Mouse (Mus musculus): ENCODE measurements at regions not wholly inside any gene's neighbourhood (a gene's known extent, or its start where the extent isn't known, plus 50 kb on each side); places are given as distances from the start of the nearest gene placed in this dataset.

DNA sequence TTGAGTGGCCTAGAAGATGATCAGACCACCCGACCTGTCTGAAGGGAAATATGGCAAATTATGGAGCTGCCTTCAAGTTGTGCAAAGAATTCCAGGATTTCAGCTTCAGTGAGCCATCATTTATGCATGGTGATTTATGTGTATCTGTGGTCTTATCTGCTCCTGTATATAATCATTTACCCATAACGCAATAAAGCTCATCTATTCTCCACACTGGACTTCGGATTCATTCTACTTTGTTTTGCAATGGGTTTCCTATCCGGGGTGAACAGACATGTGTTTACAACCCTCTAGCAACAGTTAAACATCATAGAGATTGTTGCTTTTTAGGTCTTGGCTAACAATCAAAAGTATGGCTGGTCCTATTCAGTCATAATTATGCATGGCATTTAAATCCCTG, 145.1 kb downstream of the Pcdh10 start:
- no peak for DNase-seq

DNA sequence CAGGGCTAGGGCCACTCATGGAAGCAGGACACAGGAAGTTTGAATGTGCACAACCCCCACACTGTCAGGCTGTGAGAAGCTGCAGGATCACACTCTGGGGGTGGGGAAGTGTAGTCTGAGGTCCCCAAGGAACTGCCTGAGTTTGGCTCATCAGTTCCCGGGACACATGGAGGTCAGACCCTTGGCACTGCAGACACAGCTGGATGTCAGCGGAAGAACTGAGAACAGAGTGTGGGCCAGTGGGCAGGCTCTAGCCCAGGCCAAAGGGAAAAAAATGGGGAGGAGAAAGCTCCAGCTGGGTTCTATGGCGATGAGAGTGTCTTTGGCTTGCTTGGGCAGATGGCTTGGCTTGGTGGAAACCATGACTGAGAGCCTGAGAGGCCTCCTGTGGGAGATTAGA, 168.9 kb downstream of the Pcdh10 start:
- no peak for DNase-seq

DNA sequence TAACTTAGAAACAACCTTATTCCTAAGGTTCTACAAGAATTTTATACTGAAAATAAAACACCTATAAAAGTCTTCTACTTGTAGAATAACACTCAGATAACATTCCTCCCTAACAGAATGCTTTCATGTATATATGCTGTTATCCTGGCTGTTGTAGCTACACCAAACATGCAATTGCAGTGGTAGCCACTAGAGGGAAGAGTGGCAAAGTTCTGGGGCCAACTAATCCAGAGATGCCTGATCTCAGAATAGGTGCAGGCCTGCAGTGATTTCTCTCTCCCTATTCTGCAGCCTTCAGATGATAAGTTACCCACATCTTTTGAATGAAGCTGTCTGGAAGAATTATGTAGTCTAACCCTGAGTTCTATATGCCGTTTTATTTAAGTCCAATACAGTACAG, 177.5 kb downstream of the Pcdh10 start:
- DNase-seq, result peak; percentile 57

DNA sequence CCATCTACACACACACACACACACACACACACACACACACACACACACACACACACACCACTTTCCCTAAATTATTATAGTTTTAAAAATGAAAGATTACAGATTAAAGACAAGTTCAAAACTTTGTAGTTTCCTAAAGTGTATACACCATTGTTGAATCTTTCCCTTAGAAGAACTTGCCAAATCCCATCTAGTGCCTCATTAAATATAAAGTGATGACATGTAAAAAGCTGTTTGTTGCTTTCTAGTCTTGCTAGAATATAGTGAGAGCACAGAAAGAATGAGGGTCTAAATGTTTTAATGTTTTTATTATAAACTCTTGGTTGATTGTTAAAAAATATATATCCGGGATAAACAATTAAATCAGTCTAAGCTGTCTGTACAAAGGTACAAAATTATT, 194.8 kb downstream of the Pcdh10 start:
- no peak for DNase-seq

DNA sequence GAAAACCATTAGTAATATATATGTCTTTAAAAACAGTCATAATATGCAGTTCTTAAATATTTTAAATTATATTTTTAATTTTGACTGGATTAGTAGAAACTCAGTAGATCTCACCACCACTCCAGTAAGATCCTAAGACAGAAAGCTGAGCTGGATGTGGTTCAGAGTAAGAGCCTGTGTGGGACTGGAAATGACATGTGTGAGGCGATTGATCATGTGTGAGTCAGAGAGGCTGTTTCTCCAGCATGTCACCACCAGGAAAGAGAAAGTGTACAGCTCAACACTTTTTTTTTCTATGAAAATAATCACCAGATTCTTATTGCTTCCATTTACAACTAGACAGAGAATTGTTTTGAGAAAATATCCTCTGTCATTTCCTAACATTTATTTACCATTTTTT, 198.8 kb downstream of the Pcdh10 start:
- no peak for DNase-seq

DNA sequence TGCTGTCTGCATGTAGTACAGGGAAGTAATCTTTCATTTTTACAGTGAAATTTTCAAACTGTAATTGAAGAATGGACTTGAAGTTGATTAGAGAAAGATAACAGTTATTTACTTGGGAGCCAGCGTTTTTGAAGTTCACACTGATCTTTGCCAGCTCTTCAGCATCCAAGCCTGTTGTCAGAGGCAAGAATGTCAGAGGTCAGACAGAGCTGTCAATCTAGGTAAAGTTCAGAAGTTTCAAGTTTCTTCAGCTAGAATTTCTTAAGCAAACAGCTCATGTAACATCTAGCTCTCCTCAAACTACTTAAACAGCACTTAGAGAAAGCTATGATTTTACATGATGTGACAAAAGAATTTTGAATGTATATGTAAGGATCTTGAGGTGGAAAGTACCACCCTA, 215.4 kb downstream of the Pcdh10 start:
- no peak for DNase-seq

DNA sequence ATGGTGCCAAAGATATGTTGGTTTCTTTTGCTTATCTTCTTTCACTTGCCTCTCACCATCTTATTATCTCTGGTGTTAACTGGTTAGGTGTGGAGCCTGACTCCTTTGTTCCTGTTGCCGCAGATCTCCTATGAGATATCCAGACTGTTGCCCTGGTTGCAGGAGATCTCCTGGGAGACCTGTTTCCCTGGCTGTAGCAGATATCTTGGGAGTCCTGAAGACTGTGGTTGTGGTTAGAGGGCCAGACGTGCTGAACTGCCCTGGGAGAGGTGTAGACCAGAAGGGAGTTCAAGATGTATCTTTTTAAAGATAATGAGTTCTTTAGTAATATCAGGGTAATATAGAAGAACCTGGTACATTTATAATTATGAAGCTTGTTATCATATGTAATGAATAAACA, 224.1 kb downstream of the Pcdh10 start:
- DNase-seq, result no peak

DNA sequence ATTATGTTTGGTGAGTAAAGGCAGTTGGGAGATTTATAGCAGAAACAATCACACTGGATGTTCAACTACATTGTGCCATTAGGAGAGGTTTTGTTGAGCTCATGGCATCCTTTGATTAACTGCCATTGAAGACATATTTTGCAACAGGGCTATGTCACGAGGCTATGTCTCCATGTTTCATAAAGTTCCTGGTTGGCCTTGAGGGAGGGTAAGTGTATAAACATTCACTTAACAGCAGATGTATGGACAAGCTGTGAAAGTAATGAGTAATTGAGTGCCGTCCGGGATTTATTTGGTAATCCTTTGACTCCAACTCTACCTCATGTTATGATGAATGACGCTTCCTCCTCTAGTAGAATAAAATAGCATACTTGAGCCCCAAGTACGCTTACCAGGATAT, 225.0 kb downstream of the Pcdh10 start:
- DNase-seq, result no peak

DNA sequence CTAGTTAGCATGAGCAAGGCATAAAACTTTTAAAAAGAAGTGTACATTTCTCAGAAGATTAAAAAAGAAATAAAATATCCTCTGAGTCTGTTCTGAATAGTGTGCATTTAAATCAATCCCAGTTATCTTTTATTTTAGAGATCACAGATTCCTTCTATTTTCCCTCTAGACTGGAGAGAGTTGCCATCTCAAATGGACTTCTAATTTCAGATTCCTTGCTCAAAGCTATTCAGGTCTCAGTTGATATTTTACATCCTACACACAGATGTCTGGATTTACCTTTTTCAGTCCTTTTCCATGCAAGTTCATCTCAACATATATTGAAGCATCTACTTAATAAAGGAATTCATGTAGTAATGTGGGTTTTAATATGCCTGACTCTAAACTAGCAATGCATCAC, 242.5 kb downstream of the Pcdh10 start:
- DNase-seq, result no peak

DNA sequence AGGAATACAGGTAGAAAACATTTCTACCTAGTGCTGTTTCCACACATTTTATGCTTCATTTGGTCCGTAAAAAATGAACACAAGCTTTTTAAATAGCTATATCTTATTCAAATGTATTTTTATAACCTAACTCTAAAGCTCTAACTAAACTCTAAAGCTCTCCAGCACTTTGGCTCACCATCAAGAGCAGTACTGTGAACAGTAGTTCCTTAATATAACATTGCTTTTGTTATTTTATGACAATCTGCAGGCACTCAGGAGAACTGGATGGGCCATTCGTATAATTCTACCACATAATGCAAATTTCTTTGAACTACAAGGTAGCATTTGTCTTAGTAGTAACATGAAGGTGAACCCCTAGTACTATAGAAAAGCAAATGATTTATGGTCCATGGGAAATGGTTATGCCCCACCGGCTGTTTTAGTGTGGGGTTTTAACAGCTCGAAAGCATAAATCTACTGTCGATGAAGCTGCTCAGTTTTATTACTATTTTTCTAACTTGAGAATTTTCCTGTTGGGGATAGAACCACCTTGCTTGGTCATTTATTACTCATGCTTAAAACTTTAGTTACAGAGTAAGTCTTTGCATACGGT, 267.8 kb downstream of the Pcdh10 start:
- DNase-seq, result no peak

DNA sequence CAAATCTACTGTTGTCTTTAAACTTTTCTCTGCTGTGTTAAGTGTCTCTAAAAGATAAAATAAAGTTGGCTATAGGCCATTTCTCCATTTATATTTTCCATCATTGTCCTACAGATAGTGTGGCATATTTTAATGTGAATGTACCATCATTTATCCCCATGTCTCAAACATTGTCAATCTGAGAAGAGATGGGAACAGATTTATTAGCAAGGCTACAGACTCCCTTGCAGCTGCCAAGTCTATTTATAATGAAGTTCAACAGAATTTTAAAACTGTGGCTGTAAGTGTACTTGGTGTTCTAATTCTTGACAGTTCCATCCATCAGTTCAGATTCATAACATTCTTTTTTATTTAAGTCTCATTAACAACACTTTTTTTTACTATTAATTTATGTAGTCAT, 271.2 kb downstream of the Pcdh10 start:
- DNase-seq, result no peak

DNA sequence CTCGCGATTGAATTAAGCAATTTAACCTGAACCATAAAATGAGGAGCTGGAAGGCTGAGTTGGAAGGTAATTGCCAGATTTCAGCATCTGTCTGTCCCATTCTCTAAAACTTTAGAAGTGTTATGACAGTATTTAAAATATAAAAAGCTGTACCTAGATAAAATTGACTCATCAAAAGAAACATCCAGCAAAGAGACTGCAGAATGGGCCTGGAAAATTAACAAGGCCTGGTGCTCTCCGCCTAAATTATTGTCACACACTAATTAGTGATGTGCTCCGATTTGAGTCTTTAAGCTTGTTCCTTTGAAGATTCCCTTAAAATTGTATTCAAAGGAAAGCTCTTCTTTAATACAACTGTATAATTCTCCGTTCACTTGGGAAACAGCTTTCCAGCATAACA, 278.8 kb downstream of the Pcdh10 start:
- no peak for DNase-seq

DNA sequence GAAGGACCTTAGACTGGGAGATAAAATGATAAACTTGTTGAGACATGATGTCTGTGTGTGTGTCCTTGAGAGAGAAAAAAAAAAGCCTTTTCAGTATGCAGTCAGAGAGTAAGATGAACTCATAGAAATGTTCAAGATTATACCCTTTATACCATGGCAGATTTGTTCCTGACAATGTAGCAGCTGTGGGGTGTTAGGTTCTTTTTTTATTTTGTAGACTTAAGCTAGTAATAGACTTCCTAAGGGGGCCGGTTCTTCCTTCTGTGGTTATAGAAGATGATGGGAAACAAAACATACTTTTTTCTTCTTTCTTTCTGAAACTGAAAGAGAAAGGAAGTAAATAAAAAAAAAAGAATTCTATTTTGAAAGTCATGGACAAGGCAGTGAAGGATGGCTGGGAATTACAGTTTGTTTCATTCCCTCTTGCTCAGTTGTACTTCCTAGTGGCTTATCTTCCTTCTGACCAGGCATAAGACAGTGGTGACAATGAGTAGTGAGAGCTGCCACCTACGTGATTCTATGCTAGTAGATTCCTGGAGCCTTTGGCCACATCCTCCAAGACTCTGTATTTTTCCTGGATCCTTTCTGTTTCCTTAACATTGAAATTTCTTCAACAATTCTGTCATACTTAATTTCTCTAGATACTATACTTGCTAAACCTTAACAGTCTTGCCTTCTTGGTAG, 280.0 kb downstream of the Pcdh10 start:
- no peak for DNase-seq

DNA sequence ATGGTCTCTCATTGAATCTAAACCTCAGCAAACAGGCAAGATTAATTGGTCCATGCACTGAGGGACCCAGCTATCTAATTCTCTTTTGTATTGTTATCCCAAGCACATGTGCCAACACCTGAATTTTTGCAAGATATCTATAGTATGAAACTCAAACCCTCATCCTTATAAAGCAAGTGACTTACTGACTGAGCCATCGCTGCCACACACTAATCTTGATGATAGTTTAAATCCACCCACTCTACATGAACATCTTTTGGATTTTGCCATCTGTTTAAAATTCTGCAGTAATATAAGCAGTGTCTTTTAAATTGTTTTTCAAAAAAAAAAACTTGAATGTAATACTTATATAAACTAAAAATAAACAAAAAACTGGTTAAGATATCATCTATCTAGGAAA, 280.9 kb downstream of the Pcdh10 start:
- DNase-seq, result no peak

DNA sequence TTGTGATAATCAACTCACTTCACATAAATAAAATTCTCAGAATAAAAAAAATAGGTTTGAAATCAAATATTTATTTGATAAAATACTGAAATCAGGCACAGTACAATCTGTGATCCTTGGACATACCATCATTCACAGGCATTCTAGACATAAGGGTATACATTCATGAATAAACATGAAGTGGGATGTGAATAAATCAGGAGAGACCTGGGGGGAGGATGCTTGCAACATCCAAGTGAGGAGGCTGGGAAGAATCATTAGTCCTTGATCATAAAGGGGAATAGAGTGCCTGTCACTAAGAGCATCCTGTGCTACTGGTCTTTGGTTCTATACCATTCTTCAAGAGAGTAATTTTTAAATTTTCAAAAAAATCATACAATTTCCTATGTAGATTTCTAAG, 292.2 kb downstream of the Pcdh10 start:
- no peak for DNase-seq

DNA sequence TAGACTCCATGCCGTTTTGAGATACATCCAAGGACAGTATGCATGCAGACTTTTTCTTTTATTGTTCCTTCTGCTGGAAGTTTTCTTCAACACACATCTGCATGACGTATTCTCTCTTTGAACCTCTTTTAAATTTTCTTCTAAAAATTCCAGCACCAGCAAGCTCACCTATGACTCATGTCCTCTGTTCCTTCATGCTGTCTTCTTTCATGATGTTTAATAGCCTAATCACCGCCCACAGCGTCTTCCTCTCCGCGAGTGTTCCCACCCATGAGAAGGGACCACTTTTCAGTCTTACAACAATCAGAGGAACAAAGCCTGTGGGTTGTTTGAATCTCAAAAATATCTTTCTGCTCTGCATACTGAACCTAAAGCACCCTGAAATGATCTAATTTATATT, 299.5 kb downstream of the Pcdh10 start:
- DNase-seq, result no peak

DNA sequence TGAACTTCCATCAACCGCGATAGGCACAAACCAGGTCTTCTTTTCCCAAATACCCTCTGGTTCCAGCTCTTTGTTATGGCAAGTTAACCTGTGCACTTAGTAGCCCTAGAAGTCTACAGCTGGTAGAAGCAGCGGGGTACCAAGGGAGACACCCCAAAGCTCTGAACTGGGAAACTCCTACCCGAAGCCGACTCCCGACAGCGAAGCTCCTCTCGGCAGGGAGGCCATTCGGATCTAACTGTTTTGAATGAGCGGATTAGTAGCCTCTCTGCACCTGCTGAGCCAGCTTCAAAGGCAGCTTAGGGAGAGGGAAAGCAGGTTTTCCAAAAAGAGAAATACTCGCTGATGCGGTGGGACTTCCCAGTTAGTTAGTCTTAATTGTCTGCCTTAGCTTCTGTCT, 303.2 kb downstream of the Pcdh10 start:
- no peak for DNase-seq

DNA sequence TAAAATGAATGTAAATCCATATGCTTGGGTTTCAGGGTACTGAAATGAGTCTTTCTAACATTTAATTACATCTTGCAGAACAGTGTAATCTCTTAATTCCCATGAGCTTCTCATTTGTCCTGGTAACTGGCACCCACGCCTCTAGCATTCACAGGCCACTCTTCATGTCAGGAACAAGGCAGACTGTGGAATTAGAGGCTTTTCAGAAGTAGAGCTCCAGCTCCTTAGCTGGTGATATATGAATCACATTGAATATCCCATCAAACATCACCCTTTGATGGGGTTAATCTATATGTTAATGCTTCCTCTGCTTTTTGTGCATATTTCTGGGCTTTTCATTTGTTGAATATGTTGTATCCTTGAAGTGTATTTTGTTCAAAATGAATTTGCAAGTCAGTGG, 329.7 kb downstream of the Pcdh10 start:
- DNase-seq, result no peak

Measured in adrenal gland, postnatal 10 days (tissue).